11 mouse cellular contexts compared by ENCODE assay signal in the genomic region with DNA sequence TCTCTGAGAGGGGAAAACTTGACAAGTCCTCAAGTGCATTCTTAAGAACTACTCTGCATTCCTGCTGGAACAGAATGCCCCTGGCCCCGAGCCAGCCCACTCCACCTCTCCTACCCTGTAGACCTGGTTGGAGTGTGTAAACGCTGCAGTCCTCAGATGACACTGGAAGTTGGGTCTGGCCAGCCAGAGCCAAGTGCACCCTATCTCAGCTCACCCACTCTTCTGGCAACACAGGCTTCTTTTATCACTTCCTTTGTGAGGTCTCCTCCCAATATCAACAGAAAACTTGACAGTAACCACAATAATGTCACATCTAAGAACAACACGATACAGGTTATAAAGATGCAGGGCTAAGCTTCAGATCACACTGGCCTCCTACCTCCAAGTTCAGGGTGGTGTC. TPM values are rescaled to one million over a fixed set of nuclear protein-coding genes. Genes with fewer than 3 reads are reported as not detected.
A peak's percentile ranks its signal among the peaks of the same experiment; 100 is the strongest.
DNase-seq lines count a peak whose midpoint lies in the region; ATAC-seq and TF ChIP-seq lines count a peak whose summit lies in the region.
"Had no signal": no experiment of that assay in that cellular context is flagged by ENCODE, and none has a peak within 500 bp of the region (broad histone marks: within the 10 kb centered on the region; RNA-seq: fewer than 3 reads in every experiment).

No protein-coding gene starts in this region.

- no peak overlapping the region for H3K9ac ChIP-seq in heart, embryonic 13.5 days
- H3K9ac ChIP-seq in kidney, embryonic 16.5 days (replicated peaks; ENCODE audit: low read length) = no peak overlapping the region
- H3K9ac ChIP-seq in hindbrain, embryonic 11.5 days (ENCODE audit: low read depth, low read length) = no peak overlapping the region
- no peak overlapping the region for H3K9ac ChIP-seq in hindbrain, postnatal 0 days (replicated peaks; ENCODE audit: low read length)
- H3K9ac ChIP-seq: neural tube, embryonic 13.5 days had no signal

- ATAC-seq in heart, embryonic 13.5 days (ENCODE audit: extremely low read depth, insufficient number of reproducible peaks, low FRiP score, low TSS enrichment) = no peak
- ATAC-seq in kidney, embryonic 16.5 days (ENCODE audit: low FRiP score, low TSS enrichment) = peak; percentile 80
- ATAC-seq in hindbrain, embryonic 11.5 days (ENCODE audit: low FRiP score) = no peak
- no peak for ATAC-seq in hindbrain, postnatal 0 days

- H3K4me1 ChIP-seq in heart, embryonic 13.5 days = peaks cover 11% of the 10 kb centered on the region
- no peaks in the 10 kb centered on the region for H3K4me1 ChIP-seq in kidney, embryonic 16.5 days (ENCODE audit: insufficient read depth, low read length)
- H3K4me1 ChIP-seq in hindbrain, embryonic 11.5 days (replicated peaks; ENCODE audit: control insufficient read depth, insufficient read depth, low read length) = no peaks in the 10 kb centered on the region
- no peaks in the 10 kb centered on the region for H3K4me1 ChIP-seq in hindbrain, postnatal 0 days (ENCODE audit: insufficient read depth, low read length)
- H3K4me1 ChIP-seq: hindbrain, embryonic 10.5 days; neural tube, embryonic 13.5 days had no signal

- no peak for TF ChIP-seq CTCF in hindbrain, postnatal 0 days (IDR thresholded peaks at IDR 0.05; ENCODE audit: low read depth)

- H3K27me3 ChIP-seq in heart, embryonic 13.5 days (replicated peaks) = no peaks in the 10 kb centered on the region
- H3K27me3 ChIP-seq in kidney, embryonic 16.5 days (ENCODE audit: insufficient read depth, low read length) = no peaks in the 10 kb centered on the region
- no peaks in the 10 kb centered on the region for H3K27me3 ChIP-seq in hindbrain, embryonic 11.5 days (ENCODE audit: control insufficient read depth, insufficient read depth, low read length)
- H3K27me3 ChIP-seq in hindbrain, postnatal 0 days (ENCODE audit: insufficient read depth, low read length) = no peaks in the 10 kb centered on the region
- H3K27me3 ChIP-seq: neural tube, embryonic 13.5 days had no signal

- H3K4me2 ChIP-seq in heart, embryonic 13.5 days = no peak overlapping the region
- no peak overlapping the region for H3K4me2 ChIP-seq in kidney, embryonic 16.5 days (replicated peaks; ENCODE audit: low read depth, low read length)
- no peak overlapping the region for H3K4me2 ChIP-seq in hindbrain, embryonic 11.5 days (replicated peaks; ENCODE audit: low read depth, low read length)
- no peak overlapping the region for H3K4me2 ChIP-seq in hindbrain, postnatal 0 days (ENCODE audit: low read depth, low read length)
- H3K4me2 ChIP-seq: neural tube, embryonic 13.5 days had no signal

- no peak overlapping the region for H3K4me3 ChIP-seq in heart, embryonic 13.5 days
- H3K4me3 ChIP-seq in kidney, embryonic 16.5 days (ENCODE audit: low read length) = no peak overlapping the region
- no peak overlapping the region for H3K4me3 ChIP-seq in hindbrain, embryonic 11.5 days (ENCODE audit: low read depth, low read length)
- no peak overlapping the region for H3K4me3 ChIP-seq in hindbrain, postnatal 0 days (ENCODE audit: low read length)
- H3K4me3 ChIP-seq: hindbrain, embryonic 10.5 days; neural tube, embryonic 13.5 days had no signal

- peak overlapping the region; percentile 10; the same call in 1 of the 2 replicates for H3K27ac ChIP-seq in heart, embryonic 13.5 days (replicated peaks)
- no peak overlapping the region for H3K27ac ChIP-seq in kidney, embryonic 16.5 days (ENCODE audit: low read length)
- H3K27ac ChIP-seq in hindbrain, embryonic 11.5 days (ENCODE audit: low read depth, low read length) = no peak overlapping the region
- no peak overlapping the region for H3K27ac ChIP-seq in hindbrain, postnatal 0 days
- H3K27ac ChIP-seq: hindbrain, embryonic 10.5 days; neural tube, embryonic 13.5 days had no signal

- DNase-seq in adrenal gland, postnatal 25 days = peak; percentile 10
- no peak for DNase-seq in adrenal gland, adult 2 months
- DNase-seq in lung, postnatal 4 days = peak; percentile 84 to 93
- DNase-seq in spleen, adult 12 weeks (ENCODE audit: low spot score) = no peak
- no peak for DNase-seq in hindbrain, embryonic 11.5 days (ENCODE audit: low spot score)
- no peak for DNase-seq in hindbrain, postnatal 0 days (ENCODE audit: low spot score)
- DNase-seq: cerebellum, adult 11 months had no signal

- no peaks in the 10 kb centered on the region for H3K36me3 ChIP-seq in heart, embryonic 13.5 days
- H3K36me3 ChIP-seq in kidney, embryonic 16.5 days (ENCODE audit: insufficient read depth, low read length) = no peaks in the 10 kb centered on the region
- no peaks in the 10 kb centered on the region for H3K36me3 ChIP-seq in hindbrain, embryonic 11.5 days (ENCODE audit: control insufficient read depth, insufficient read depth, low read length)
- no peaks in the 10 kb centered on the region for H3K36me3 ChIP-seq in hindbrain, postnatal 0 days (ENCODE audit: insufficient read depth, low read length)
- H3K36me3 ChIP-seq: hindbrain, embryonic 10.5 days; neural tube, embryonic 13.5 days had no signal

- H3K9me3 ChIP-seq in heart, embryonic 13.5 days = no peaks in the 10 kb centered on the region
- H3K9me3 ChIP-seq in kidney, embryonic 16.5 days (ENCODE audit: low read length) = no peaks in the 10 kb centered on the region
- no peaks in the 10 kb centered on the region for H3K9me3 ChIP-seq in hindbrain, embryonic 11.5 days (ENCODE audit: control insufficient read depth, low read length)
- H3K9me3 ChIP-seq in hindbrain, postnatal 0 days (ENCODE audit: low read length) = no peaks in the 10 kb centered on the region
- H3K9me3 ChIP-seq: hindbrain, embryonic 10.5 days; neural tube, embryonic 13.5 days had no signal

- WGBS in heart, embryonic 13.5 days = 17% methylated on average over 3 of the region's 3 CpGs
- WGBS in kidney, embryonic 16.5 days = 61% methylated on average over 3 of the region's 3 CpGs
- WGBS in hindbrain, embryonic 11.5 days = 81% methylated on average over 3 of the region's 3 CpGs
- WGBS in hindbrain, postnatal 0 days = 80% methylated on average over 3 of the region's 3 CpGs

RNA-seq across cellular contexts. Expression of a gene that starts 8.7 kb away (rescaled TPM):
- total RNA-seq in adrenal gland, postnatal 25 days (2021) = 3.6 and 4.6 TPM in 2 replicates
- 1 to 10 TPM; 3.9 to 5.6 TPM for total RNA-seq in adrenal gland, adult 2 months (2021)
- polyA plus RNA-seq in adrenal gland, adult 2 months (2012; rRNA removed) = 1.7 TPM in 2 replicates
- 0.55 and 1.1 TPM in 2 replicates for polyA plus RNA-seq in heart, embryonic 13.5 days (2015; fragmentation: Nextera tagmentation; extraction: Ambion mirVana)
- polyA plus RNA-seq in kidney, embryonic 16.5 days (2015; fragmentation: Nextera tagmentation; extraction: Ambion mirVana) = 4.3 and 4.9 TPM in 2 replicates
- 0.15 TPM in 2 replicates for polyA plus RNA-seq in hindbrain, embryonic 11.5 days (2014; fragmentation: Nextera tagmentation; extraction: Ambion mirVana)
- total RNA-seq in hindbrain, postnatal 0 days (2014; rRNA removed) = 0.42 and 0.61 TPM in 2 replicates
- 0.40 and 0.61 TPM in 2 replicates for polyA plus RNA-seq in hindbrain, postnatal 0 days (2015; fragmentation: Nextera tagmentation; extraction: Ambion mirVana)

RNA-seq across cellular contexts. Expression of a gene that starts 8.8 kb away (rescaled TPM):
- 1.7 and 2.9 TPM in 2 replicates for total RNA-seq in adrenal gland, postnatal 25 days (2021)
- total RNA-seq in adrenal gland, adult 2 months (2021) = 1 to 10 TPM; 1.8 to 3.5 TPM
- 0.74 and 0.84 TPM in 2 replicates for polyA plus RNA-seq in adrenal gland, adult 2 months (2012; rRNA removed)
- polyA plus RNA-seq in heart, embryonic 13.5 days (2015; fragmentation: Nextera tagmentation; extraction: Ambion mirVana) = 0.41 and 0.46 TPM in 2 replicates
- polyA plus RNA-seq in kidney, embryonic 16.5 days (2015; fragmentation: Nextera tagmentation; extraction: Ambion mirVana) = 4.1 and 4.8 TPM in 2 replicates
- polyA plus RNA-seq in hindbrain, embryonic 11.5 days (2014; fragmentation: Nextera tagmentation; extraction: Ambion mirVana) = 0.09 and 0.15 TPM in 2 replicates
- total RNA-seq in hindbrain, postnatal 0 days (2014; rRNA removed) = 0.29 and 0.94 TPM in 2 replicates
- polyA plus RNA-seq in hindbrain, postnatal 0 days (2015; fragmentation: Nextera tagmentation; extraction: Ambion mirVana) = 0.71 and 0.79 TPM in 2 replicates

Comparison
In these comparisons a context has a peak if more than half of its experiments do, and no peak if none do; other contexts are left out.
1. DNase-seq: peak in adrenal gland, postnatal 25 days (single experiment) and lung, postnatal 4 days (2 of 2); none in adrenal gland, adult 2 months (single experiment), spleen, adult 12 weeks (single experiment), hindbrain, embryonic 11.5 days (single experiment) and hindbrain, postnatal 0 days (single experiment).